Mouse (Mus musculus): ENCODE measurements around the gene Mtch1. TPM values are rescaled to one million over a fixed set of nuclear protein-coding genes. Genes with fewer than 3 reads are reported as not detected.
A peak's percentile ranks its signal among the peaks of the same experiment; 100 is the strongest.

The Mtch1 gene
- polyA plus RNA-seq, 1 experiment, result 140 TPM

GRCm38 (mm10) chr17:29348996-29349395 is 1.3 kb upstream of the Mtch1 start:
- Histone ChIP-seq H3K36me3 (replicated peaks; ENCODE audit: low read length) (peaks cover 12% of the 10 kb centered on the region), H3K9me3 (no peaks in the 10 kb centered on the region), H3K27me3 (replicated peaks) (no peaks in the 10 kb centered on the region), H3K4me1 (peaks cover 46% of the 10 kb centered on the region), H3K4me3 (replicated peaks) (no peak overlapping the region)
- TF ChIP-seq FLI1 (IDR thresholded peaks at IDR 0.05; ENCODE audit: low read length) (no peak), GATA1 (IDR thresholded peaks at IDR 0.05; ENCODE audit: borderline replicate concordance, low read length) (no peak)

GRCm38 (mm10) chr17:29347126-29347644 is 549 bp downstream of the Mtch1 start:
- peaks cover 56% of the 10 kb centered on the region for H3K4me1 ChIP-seq
- no peaks in the 10 kb centered on the region for H3K9me3 ChIP-seq
- TF ChIP-seq GATA1 (IDR thresholded peaks at IDR 0.05; ENCODE audit: borderline replicate concordance, low read length) (no peak), FLI1 (IDR thresholded peaks at IDR 0.05; ENCODE audit: low read length) (no peak)
- H3K4me3 ChIP-seq (replicated peaks), result peak overlapping the region; percentile 93
- H3K27me3 ChIP-seq (replicated peaks), result no peaks in the 10 kb centered on the region
- peaks cover 30% of the 10 kb centered on the region for H3K36me3 ChIP-seq (replicated peaks; ENCODE audit: low read length)

GRCm38 (mm10) chr17:29346496-29347125 is 1.1 kb downstream of the Mtch1 start:
- H3K27me3 ChIP-seq (replicated peaks), result no peaks in the 10 kb centered on the region
- no peak for TF ChIP-seq FLI1 (IDR thresholded peaks at IDR 0.05; ENCODE audit: low read length)
- no peak for TF ChIP-seq GATA1 (IDR thresholded peaks at IDR 0.05; ENCODE audit: borderline replicate concordance, low read length)
- H3K9me3 ChIP-seq, result no peaks in the 10 kb centered on the region
- peaks cover 62% of the 10 kb centered on the region for H3K4me1 ChIP-seq
- H3K4me3 ChIP-seq (replicated peaks), result peak overlapping the region; percentile 93
- H3K36me3 ChIP-seq (replicated peaks; ENCODE audit: low read length), result peaks cover 34% of the 10 kb centered on the region

- Histone ChIP-seq H3K4me1 (peaks cover 73% of the 10 kb centered on the region), H3K4me3 (replicated peaks) (no peak overlapping the region), H3K9me3 (no peaks in the 10 kb centered on the region), H3K27me3 (replicated peaks) (no peaks in the 10 kb centered on the region), H3K36me3 (replicated peaks; ENCODE audit: low read length) (peaks cover 47% of the 10 kb centered on the region)
- no peak for TF ChIP-seq FLI1 (IDR thresholded peaks at IDR 0.05; ENCODE audit: low read length)
These were observed 2.5 kb downstream of the Mtch1 start for GRCm38 (mm10) chr17:29345272-29345671.

GRCm38 (mm10) chr17:29343241-29343640 is 4.5 kb downstream of the Mtch1 start:
- peaks cover 70% of the 10 kb centered on the region for H3K4me1 ChIP-seq
- peaks cover 68% of the 10 kb centered on the region for H3K36me3 ChIP-seq (replicated peaks; ENCODE audit: low read length)
- H3K27me3 ChIP-seq (replicated peaks), result no peaks in the 10 kb centered on the region
- H3K4me3 ChIP-seq (replicated peaks), result no peak overlapping the region
- no peak for TF ChIP-seq GATA1 (IDR thresholded peaks at IDR 0.05; ENCODE audit: borderline replicate concordance, low read length)
- H3K9me3 ChIP-seq, result no peaks in the 10 kb centered on the region

GRCm38 (mm10) chr17:29342010-29342910 is 5.5 kb downstream of the Mtch1 start:
- TF ChIP-seq GATA1 (IDR thresholded peaks at IDR 0.05; ENCODE audit: borderline replicate concordance, low read length), result no peak
- TF ChIP-seq FLI1 (IDR thresholded peaks at IDR 0.05; ENCODE audit: low read length), result no peak
- Histone ChIP-seq H3K36me3 (replicated peaks; ENCODE audit: low read length) (peaks cover 78% of the 10 kb centered on the region), H3K9me3 (no peaks in the 10 kb centered on the region), H3K27me3 (replicated peaks) (no peaks in the 10 kb centered on the region), H3K4me3 (replicated peaks) (peak overlapping the region; percentile 69), H3K4me1 (peaks cover 65% of the 10 kb centered on the region)

- Histone ChIP-seq H3K9me3 (no peaks in the 10 kb centered on the region), H3K4me1 (peaks cover 59% of the 10 kb centered on the region), H3K27me3 (replicated peaks) (no peaks in the 10 kb centered on the region), H3K4me3 (replicated peaks) (peak overlapping the region; percentile 44), H3K36me3 (replicated peaks; ENCODE audit: low read length) (peaks cover 84% of the 10 kb centered on the region)
- TF ChIP-seq GATA1 (IDR thresholded peaks at IDR 0.05; ENCODE audit: borderline replicate concordance, low read length), result no peak
- no peak for TF ChIP-seq FLI1 (IDR thresholded peaks at IDR 0.05; ENCODE audit: low read length)
These were observed 6.1 kb downstream of the Mtch1 start for GRCm38 (mm10) chr17:29341591-29342003.

- TF ChIP-seq FLI1 (IDR thresholded peaks at IDR 0.05; ENCODE audit: low read length) (no peak), GATA1 (IDR thresholded peaks at IDR 0.05; ENCODE audit: borderline replicate concordance, low read length) (no peak)
- Histone ChIP-seq H3K4me3 (replicated peaks) (no peak overlapping the region), H3K27me3 (replicated peaks) (no peaks in the 10 kb centered on the region), H3K4me1 (peaks cover 49% of the 10 kb centered on the region), H3K36me3 (replicated peaks; ENCODE audit: low read length) (peaks cover 94% of the 10 kb centered on the region), H3K9me3 (no peaks in the 10 kb centered on the region)
These were observed 7.1 kb downstream of the Mtch1 start for GRCm38 (mm10) chr17:29340406-29341261.

- TF ChIP-seq GATA1 (IDR thresholded peaks at IDR 0.05; ENCODE audit: borderline replicate concordance, low read length), result no peak
- no peak for TF ChIP-seq FLI1 (IDR thresholded peaks at IDR 0.05; ENCODE audit: low read length)
- peaks cover 95% of the 10 kb centered on the region for H3K36me3 ChIP-seq (replicated peaks; ENCODE audit: low read length)
- H3K9me3 ChIP-seq, result no peaks in the 10 kb centered on the region
- no peak overlapping the region for H3K4me3 ChIP-seq (replicated peaks)
- no peaks in the 10 kb centered on the region for H3K27me3 ChIP-seq (replicated peaks)
- H3K4me1 ChIP-seq, result peaks cover 43% of the 10 kb centered on the region
These were observed 8.5 kb downstream of the Mtch1 start for GRCm38 (mm10) chr17:29339170-29339768.

Measured in megakaryocyte, embryonic 14.5 days (primary cell).